Mouse (Mus musculus): ENCODE results near the gene Rinl.

DNA sequence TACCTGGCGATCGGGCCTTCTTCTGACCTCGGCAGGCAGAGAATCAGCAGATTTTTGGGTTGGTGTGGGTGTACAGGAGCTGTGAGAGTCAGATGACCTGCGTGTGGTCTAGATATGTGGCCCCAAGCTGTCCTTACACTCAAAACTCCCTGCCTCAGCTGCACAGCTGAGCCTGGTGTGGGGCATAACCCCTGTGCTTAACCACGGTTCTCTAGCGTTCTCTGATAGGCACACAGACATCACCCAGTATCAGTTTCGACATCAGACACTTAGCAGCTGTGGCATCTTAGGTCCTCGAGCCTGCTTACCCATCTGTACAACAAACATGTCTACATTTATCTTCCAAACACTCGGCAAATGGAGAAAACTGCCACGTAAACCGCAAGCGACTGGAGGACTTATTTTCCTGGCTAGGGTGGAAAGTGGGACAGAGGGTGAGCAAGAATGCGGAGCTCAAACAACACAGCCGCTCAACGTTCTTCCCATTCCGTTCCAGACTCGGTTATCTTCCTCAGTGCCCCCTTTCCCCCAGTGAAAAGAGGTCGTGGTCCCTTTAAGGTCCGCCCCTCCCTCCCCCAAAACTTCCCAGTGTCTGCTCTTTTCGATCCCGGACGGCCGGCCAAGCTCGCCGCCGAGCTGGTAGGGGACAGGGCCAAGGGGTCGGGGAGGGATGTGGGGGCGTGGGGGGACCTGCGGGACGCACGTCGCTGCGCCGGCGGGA is 19.6 kb downstream of the Rinl start, which contains the start of gene Hnrnpl:
- no peak for TF ChIP-seq CTCF (conservative IDR thresholded peaks at IDR 0.05; ENCODE audit: insufficient read depth, insufficient read length, low read depth, low read length)
- TF ChIP-seq POLR2A (IDR thresholded peaks at IDR 0.05; ENCODE audit: low read depth, low read length), result no peak
